Mouse (Mus musculus) hindbrain, embryonic 12.5 days (tissue): ENCODE measurements at regions not wholly inside any gene's neighbourhood (a gene's known extent, or its start where the extent isn't known, plus 50 kb on each side); places are given as distances from the start of the nearest gene placed in this dataset.

Source experiments
- ATAC-seq: fragments of 200-750 bp; cut with Nextera tagmentation; 2 replicates; pipeline ENCODE4 v1.8.0; 2017; ENCODE audit warnings: moderate TSS enrichment; ENCODE audit not compliant: low FRiP score
- H3K27ac ChIP-seq: fragments of 300-500 bp; sonication (generic); 2 replicates; pipeline ENCODE4 v1.5.1; 2016; ENCODE audit warnings: mild to moderate bottlenecking
- H3K27me3 ChIP-seq: fragments of 300-500 bp; sonication (generic); 2 replicates; pipeline ENCODE4 v1.6.1; 2016; ENCODE audit warnings: mild to moderate bottlenecking
- H3K36me3 ChIP-seq: fragments of 300-500 bp; sonication (generic); 2 replicates; pipeline ENCODE4 v1.6.1; 2016; ENCODE audit warnings: mild to moderate bottlenecking
- H3K4me1 ChIP-seq: fragments of 300-500 bp; sonication (generic); 2 replicates; pipeline ENCODE4 v1.6.1; 2016
- H3K4me2 ChIP-seq: fragments of 300-500 bp; sonication (generic); replicated peaks from 2 replicates; pipeline ENCODE4 v1.6.1; 2016; ENCODE audit warnings: mild to moderate bottlenecking
- H3K4me3 ChIP-seq: fragments of 300-500 bp; sonication (generic); 2 replicates; pipeline ENCODE4 v1.5.1; 2016; ENCODE audit warnings: mild to moderate bottlenecking
- H3K9ac ChIP-seq: fragments of 300-500 bp; sonication (generic); 2 replicates; pipeline ENCODE4 v1.6.1; 2016; ENCODE audit warnings: mild to moderate bottlenecking, moderate library complexity
- H3K9me3 ChIP-seq: fragments of 300-500 bp; sonication (generic); replicated peaks from 2 replicates; pipeline ENCODE4 v1.6.1; 2016; ENCODE audit warnings: mild to moderate bottlenecking
- WGBS: fragments of 180-500 bp; shearing (Covaris S2); methylation state at CpG from one replicate; pipeline ENCODE4 v1.1.7; 2016; 5-methylcytosine and 5-hydroxymethylcytosine counted together

GRCm38 (mm10) chr4:10792628-10793027, 81.7 kb upstream of the 2610301B20Rik start:
- Histone ChIP-seq H3K27ac (no peak overlapping the region), H3K4me1 (no peaks in the 10 kb centered on the region), H3K27me3 (no peaks in the 10 kb centered on the region), H3K4me2 (no peak overlapping the region), H3K4me3 (no peak overlapping the region), H3K36me3 (no peaks in the 10 kb centered on the region), H3K9ac (no peak overlapping the region), H3K9me3 (no peaks in the 10 kb centered on the region)
- WGBS, result 75% methylated on average over 3 of the region's 3 CpGs
- no peak for ATAC-seq

DNA sequence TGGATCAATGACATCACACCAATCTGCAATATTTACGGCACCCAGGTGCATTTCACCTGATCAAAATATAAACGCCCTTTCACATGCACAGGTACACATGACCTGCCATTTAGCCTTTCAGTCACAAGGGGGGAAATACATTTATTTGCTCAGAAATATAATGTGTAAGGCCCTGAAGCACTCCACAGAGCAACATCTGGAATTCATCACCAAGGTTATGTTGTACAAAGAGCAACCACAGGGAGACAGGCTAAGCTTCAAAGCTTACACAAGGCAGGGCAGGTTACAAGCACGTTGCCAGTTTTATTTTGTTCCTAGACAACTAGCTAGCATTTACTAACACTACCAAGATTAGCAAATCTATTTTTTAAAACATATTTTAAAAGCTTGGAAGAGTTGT, 79.8 kb upstream of the 2610301B20Rik start:
- H3K9ac ChIP-seq, result no peak overlapping the region
- no peaks in the 10 kb centered on the region for H3K36me3 ChIP-seq
- ATAC-seq, result no peak
- H3K4me2 ChIP-seq, result no peak overlapping the region
- H3K27me3 ChIP-seq, result no peaks in the 10 kb centered on the region
- no peak overlapping the region for H3K4me3 ChIP-seq
- WGBS, result 77% methylated on average over 3 of the region's 3 CpGs
- H3K9me3 ChIP-seq, result no peaks in the 10 kb centered on the region
- H3K27ac ChIP-seq, result no peak overlapping the region
- H3K4me1 ChIP-seq, result no peaks in the 10 kb centered on the region

- no peak for ATAC-seq
- Histone ChIP-seq H3K9me3 (no peaks in the 10 kb centered on the region), H3K36me3 (no peaks in the 10 kb centered on the region), H3K4me1 (no peaks in the 10 kb centered on the region), H3K27ac (no peak overlapping the region), H3K4me3 (no peak overlapping the region), H3K9ac (no peak overlapping the region), H3K4me2 (no peak overlapping the region), H3K27me3 (no peaks in the 10 kb centered on the region)
- 82% methylated on average over 3 of the region's 3 CpGs for WGBS
These were observed 73.3 kb upstream of the 2610301B20Rik start for GRCm38 (mm10) chr4:10800780-10801553.

DNA sequence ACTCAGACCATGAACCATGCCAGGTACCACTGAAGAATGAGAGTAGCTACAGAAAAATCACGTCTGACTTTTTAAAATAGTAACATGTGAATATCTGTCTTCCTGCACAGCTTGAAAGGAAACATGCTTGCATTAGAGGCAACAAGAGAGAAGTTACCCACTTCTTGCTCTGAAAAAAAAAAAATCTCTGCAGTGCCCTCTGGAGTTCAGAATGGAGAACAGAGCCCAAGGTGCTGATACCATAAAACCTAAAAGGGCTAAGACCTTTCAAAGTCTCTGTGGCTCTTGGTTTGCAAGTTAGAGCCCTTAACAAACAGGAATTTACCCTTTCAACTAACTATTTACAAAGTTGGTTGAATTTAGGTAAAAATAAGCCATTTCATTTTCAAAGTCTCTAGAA, 69.6 kb upstream of the 2610301B20Rik start:
- WGBS, result 31% methylated on average over 1 of the region's 1 CpGs
- no peaks in the 10 kb centered on the region for H3K9me3 ChIP-seq
- H3K4me2 ChIP-seq, result no peak overlapping the region
- H3K4me3 ChIP-seq, result no peak overlapping the region
- no peaks in the 10 kb centered on the region for H3K4me1 ChIP-seq
- H3K36me3 ChIP-seq, result no peaks in the 10 kb centered on the region
- ATAC-seq, result no peak
- no peaks in the 10 kb centered on the region for H3K27me3 ChIP-seq
- H3K27ac ChIP-seq, result no peak overlapping the region
- H3K9ac ChIP-seq, result no peak overlapping the region

- 83% methylated on average over 3 of the region's 3 CpGs for WGBS
- Histone ChIP-seq H3K4me2 (no peak overlapping the region), H3K27me3 (no peaks in the 10 kb centered on the region), H3K9me3 (no peaks in the 10 kb centered on the region), H3K4me1 (no peaks in the 10 kb centered on the region), H3K27ac (no peak overlapping the region), H3K36me3 (no peaks in the 10 kb centered on the region), H3K4me3 (no peak overlapping the region), H3K9ac (no peak overlapping the region)
- no peak for ATAC-seq
These were observed 67.0 kb upstream of the 2610301B20Rik start for GRCm38 (mm10) chr4:10807260-10807659.

- WGBS, result 91% methylated on average over 2 of the region's 2 CpGs
- H3K27ac ChIP-seq, result no peak overlapping the region
- H3K9me3 ChIP-seq, result no peaks in the 10 kb centered on the region
- H3K27me3 ChIP-seq, result no peaks in the 10 kb centered on the region
- no peak overlapping the region for H3K4me2 ChIP-seq
- ATAC-seq, result no peak
- no peaks in the 10 kb centered on the region for H3K36me3 ChIP-seq
- H3K4me3 ChIP-seq, result no peak overlapping the region
- H3K4me1 ChIP-seq, result no peaks in the 10 kb centered on the region
- no peak overlapping the region for H3K9ac ChIP-seq
These were observed 61.4 kb upstream of the 2610301B20Rik start for GRCm38 (mm10) chr4:10812931-10813330.
